Mouse (Mus musculus): ENCODE results near the gene Ltb4r2. TPM values are rescaled to one million over a fixed set of nuclear protein-coding genes. Genes with fewer than 3 reads are reported as not detected.
A peak's percentile ranks its signal among the peaks of the same experiment; 100 is the strongest.

Gene Ltb4r2
- polyA plus RNA-seq, 1 experiment: 2.0 TPM

DNA sequence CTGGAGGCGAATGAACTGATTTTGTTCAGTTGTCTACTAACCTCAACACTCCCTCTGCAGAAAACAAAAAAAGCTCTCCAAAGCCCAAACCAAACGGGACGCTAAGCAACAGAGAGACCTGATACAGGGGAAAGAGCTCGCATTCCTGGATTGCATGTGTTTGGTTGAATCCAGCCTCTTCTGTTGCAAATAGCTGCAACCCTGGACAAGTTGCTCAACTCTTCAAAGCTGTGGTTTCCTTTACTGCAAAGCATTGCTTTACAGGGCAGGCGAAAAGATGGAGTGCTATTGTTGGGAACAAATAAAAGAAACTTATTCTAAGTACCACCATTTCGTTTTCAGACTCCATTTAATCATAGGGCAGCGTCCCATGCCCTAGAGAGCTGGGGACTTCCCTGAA is 26.4 kb upstream of the Ltb4r2 start:
- Histone ChIP-seq H3K4me1 (ENCODE audit: control insufficient read depth, insufficient read depth, low read length) (no peaks in the 10 kb centered on the region), H3K4me3 (ENCODE audit: insufficient read depth, low read length) (no peak overlapping the region)
- TF ChIP-seq POLR2A (IDR thresholded peaks at IDR 0.05; ENCODE audit: low read depth, low read length): no peak
- TF ChIP-seq CTCF (IDR thresholded peaks at IDR 0.05; ENCODE audit: borderline replicate concordance, insufficient read depth, low read length): no peak

DNA sequence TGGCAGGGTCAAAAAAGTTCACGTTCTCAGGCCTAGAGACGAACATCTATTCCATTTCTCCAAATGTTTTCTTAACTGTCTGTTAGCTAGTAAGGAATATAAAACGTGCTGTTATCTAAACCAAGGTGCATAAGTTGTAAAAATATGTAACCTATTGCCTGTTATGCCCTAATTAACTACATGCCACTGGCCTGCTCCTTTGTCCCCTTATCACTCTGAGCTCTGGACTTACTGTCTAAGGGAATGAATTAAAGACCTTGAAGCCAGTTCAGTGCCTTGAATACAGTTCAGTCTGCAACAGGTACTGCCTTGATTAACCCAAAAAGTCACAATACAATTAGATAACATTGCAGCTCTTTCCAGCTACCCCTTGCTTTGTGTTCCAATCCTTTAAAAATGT is 25.9 kb upstream of the Ltb4r2 start:
- TF ChIP-seq POLR2A (IDR thresholded peaks at IDR 0.05; ENCODE audit: low read depth, low read length) (no peak), CTCF (IDR thresholded peaks at IDR 0.05; ENCODE audit: borderline replicate concordance, insufficient read depth, low read length) (no peak)
- H3K4me1 ChIP-seq (ENCODE audit: control insufficient read depth, insufficient read depth, low read length): no peaks in the 10 kb centered on the region
- H3K4me3 ChIP-seq (ENCODE audit: insufficient read depth, low read length): no peak overlapping the region

More for the DNA sequence above, 26.4 kb upstream of the Ltb4r2 start:
- no peak overlapping the region for H3K27ac ChIP-seq (ENCODE audit: insufficient read depth, low read length)

DNA sequence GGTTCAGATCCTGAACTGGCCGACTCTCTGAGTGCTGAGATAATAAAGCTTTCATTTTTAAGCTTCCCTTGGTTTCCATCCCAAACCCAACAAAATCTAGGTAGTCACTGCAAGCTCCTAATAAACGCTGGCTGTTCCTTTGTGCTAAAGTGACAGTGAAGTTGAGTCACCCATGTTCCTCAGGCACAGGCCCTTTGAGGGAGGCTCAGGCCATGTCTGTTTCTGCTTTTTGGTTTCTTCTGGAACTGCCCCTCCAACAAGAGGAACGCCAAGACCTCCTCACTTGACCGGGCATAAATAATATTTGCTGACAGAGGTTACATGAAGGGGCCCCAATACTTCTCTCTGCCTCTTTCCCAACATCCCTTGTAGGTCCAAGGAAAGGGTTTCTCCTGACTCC is 25.5 kb upstream of the Ltb4r2 start:
- no peak for TF ChIP-seq CTCF (IDR thresholded peaks at IDR 0.05; ENCODE audit: borderline replicate concordance, insufficient read depth, low read length)
- TF ChIP-seq POLR2A (IDR thresholded peaks at IDR 0.05; ENCODE audit: low read depth, low read length): no peak
- Histone ChIP-seq H3K27ac (ENCODE audit: insufficient read depth, low read length) (no peak overlapping the region), H3K4me3 (ENCODE audit: insufficient read depth, low read length) (no peak overlapping the region), H3K4me1 (ENCODE audit: control insufficient read depth, insufficient read depth, low read length) (no peaks in the 10 kb centered on the region)

More for the DNA sequence above, 25.9 kb upstream of the Ltb4r2 start:
- no peak overlapping the region for H3K27ac ChIP-seq (ENCODE audit: insufficient read depth, low read length)

DNA sequence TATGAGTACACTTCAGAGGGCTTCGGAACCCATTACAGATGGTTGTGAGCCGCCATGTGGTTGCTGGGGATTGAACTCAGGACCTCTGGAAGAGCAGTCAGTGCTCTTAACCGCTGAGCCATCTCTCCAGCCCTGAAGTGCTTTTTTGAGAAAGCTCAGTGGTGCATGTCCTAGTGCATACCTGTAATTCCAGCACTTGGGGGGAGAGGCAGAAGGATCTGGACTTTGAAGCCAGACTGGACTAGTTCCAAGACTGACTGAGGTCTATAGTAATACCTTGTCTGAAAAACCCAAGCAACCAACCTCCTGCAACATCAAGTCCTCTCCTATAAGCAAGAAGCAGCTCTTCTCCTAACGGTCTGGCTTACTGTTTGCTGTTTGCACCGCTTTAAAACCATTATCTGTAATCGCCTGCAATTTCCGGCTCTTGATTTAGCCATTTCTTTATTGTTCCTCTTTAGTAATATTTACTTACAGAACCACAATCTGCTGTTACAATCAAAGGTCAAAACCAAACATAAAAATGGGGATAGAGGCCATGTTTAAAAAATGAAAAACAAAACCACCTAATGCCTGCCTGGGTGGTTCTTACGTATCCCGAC is 24.0 kb upstream of the Ltb4r2 start:
- Histone ChIP-seq H3K4me3 (ENCODE audit: insufficient read depth, low read length) (no peak overlapping the region), H3K27ac (ENCODE audit: insufficient read depth, low read length) (no peak overlapping the region), H3K4me1 (ENCODE audit: control insufficient read depth, insufficient read depth, low read length) (no peaks in the 10 kb centered on the region)
- TF ChIP-seq POLR2A (IDR thresholded peaks at IDR 0.05; ENCODE audit: low read depth, low read length) (no peak), CTCF (IDR thresholded peaks at IDR 0.05; ENCODE audit: borderline replicate concordance, insufficient read depth, low read length) (no peak)

DNA sequence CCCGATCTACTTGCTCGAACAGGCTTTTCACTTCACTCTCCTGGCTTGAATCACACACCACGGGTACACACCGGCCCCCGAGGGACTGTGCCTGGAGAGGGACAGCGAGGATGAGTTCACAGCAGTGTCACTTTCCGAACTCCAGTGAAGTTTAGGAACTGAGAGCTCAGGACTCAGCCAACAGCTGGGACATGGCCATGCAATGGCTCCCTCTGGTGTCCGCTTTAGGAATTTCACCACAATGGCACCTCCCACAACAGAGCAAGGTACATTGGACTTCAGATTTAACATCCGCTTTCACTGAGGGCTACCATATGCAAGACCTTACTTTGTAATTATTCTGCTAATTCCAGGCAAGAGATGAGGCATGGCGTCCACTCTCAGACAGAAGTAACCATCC is 17.5 kb upstream of the Ltb4r2 start:
- Histone ChIP-seq H3K27ac (ENCODE audit: insufficient read depth, low read length) (no peak overlapping the region), H3K4me3 (ENCODE audit: insufficient read depth, low read length) (no peak overlapping the region), H3K4me1 (ENCODE audit: control insufficient read depth, insufficient read depth, low read length) (no peaks in the 10 kb centered on the region; the same call in 1 of the 2 replicates)
- peak; percentile 83; the same call in 1 of the 2 replicates for TF ChIP-seq CTCF (IDR thresholded peaks at IDR 0.05; ENCODE audit: borderline replicate concordance, insufficient read depth, low read length)
- no peak for TF ChIP-seq POLR2A (IDR thresholded peaks at IDR 0.05; ENCODE audit: low read depth, low read length)

DNA sequence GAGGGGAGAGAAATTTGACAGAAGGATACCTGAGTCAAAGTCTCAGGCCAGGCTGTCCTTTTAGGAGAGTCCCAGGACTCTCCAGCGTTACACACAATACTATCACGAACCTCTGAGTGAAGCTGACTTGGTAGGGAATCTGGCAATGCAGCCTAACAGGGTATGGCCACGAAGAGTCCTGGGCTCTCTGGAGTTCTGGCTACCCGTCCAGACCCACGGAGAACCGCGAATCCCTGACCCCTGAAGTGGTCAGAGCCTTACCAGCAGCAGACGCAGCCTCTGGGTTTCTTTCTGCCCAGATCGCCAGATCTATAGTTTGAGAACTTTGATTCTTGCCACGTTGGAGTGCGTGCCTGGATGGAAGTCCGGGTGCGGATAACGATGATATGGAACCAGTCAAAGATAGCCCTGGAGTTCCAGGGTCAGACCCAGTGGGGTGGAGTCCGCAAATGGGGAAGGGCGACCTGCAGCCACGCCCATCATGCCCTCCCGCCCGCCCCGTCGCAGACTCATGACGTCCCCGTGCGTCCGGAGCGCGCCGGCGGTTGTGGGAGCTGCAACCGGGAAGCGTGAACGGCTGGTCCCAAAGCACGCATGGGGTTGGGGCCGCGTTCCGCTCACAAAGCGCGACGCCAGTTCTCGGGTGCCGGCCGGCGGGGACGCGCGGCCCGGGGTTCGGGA is 15.9 kb upstream of the Ltb4r2 start, which contains the start of the genes Dhrs1 and Nop9:
TSS of gene Dhrs1 (minus strand) at position 511 of the 681 bp plus-strand sequence.
TSS of gene Nop9 (plus strand) at position 514 of the 681 bp plus-strand sequence.
- TF ChIP-seq POLR2A (IDR thresholded peaks at IDR 0.05; ENCODE audit: low read depth, low read length) (peak; percentile 93), CTCF (IDR thresholded peaks at IDR 0.05; ENCODE audit: borderline replicate concordance, insufficient read depth, low read length) (no peak)

DNA sequence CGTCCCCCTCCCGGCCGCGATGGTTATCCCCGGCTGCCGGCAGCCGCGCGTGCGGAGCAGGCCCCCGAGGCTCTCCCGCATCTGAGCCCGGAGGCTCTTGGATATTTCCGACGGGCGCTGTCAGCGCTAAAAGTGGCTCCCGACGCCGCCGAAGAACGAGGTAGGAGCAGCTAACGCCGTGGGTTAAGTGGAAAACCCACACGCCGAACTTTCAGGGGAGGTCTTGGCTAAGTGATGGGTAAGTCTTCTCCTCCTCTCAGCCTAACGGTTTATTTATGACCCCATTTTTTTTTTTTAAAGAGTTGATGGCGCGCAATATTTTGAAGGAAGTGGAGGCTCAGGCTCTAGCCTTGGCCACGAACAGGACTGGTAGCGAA is 15.4 kb upstream of the Ltb4r2 start:
- TF ChIP-seq CTCF (IDR thresholded peaks at IDR 0.05; ENCODE audit: borderline replicate concordance, insufficient read depth, low read length) (no peak), POLR2A (IDR thresholded peaks at IDR 0.05; ENCODE audit: low read depth, low read length) (no peak)
- Histone ChIP-seq H3K27ac (ENCODE audit: insufficient read depth, low read length) (no peak overlapping the region), H3K4me1 (ENCODE audit: control insufficient read depth, insufficient read depth, low read length) (no peaks in the 10 kb centered on the region; the same call in 1 of the 2 replicates), H3K4me3 (ENCODE audit: insufficient read depth, low read length) (peak overlapping the region; percentile 76)

More for the DNA sequence above, 15.9 kb upstream of the Ltb4r2 start, which contains the start of the genes Dhrs1 and Nop9:
- no peak within 1 kb of the TSS for H3K27ac ChIP-seq (ENCODE audit: insufficient read depth, low read length)
- H3K4me1 ChIP-seq (ENCODE audit: control insufficient read depth, insufficient read depth, low read length): no peaks in the 10 kb centered on the region; the same call in 1 of the 2 replicates
- H3K4me3 ChIP-seq (ENCODE audit: insufficient read depth, low read length): peak within 1 kb of the TSS; percentile 76

DNA sequence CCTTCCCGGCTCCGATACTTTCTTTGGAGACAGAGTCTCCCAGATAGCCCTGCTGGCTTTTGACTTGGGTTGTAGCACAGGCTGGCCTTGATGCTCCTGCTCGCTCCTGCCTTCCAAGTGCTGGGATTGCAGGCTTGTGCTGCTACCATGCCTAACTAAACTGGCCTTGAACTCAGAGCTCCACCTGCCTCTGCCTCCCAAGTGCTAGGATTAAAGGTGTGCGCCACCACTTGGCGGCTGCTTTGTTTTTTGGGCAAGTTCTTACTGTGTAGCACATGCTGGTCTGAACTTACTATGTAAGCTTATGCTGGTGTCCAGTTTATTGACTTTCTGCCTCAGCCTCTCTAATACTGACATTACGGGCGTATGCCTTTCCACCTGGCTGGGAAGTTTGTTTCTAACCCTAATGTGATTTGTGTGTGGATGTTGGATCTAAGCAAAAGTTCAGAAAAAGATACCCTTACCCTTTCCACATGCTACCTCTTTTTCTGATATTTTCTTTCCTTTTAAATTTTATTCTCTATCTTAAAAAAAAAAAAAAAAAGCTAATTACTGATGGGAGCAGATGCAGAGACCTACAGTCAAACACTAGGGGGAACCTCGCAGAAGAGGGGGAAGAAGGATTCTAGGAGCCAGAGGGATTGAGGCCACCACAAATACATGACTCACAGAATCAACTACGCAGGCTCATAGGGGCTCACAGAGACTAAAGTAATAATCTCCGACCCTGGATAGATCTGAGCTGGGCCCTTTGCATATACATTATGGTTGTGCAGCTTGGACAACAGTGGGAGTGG is 14.0 kb upstream of the Ltb4r2 start:
- TF ChIP-seq POLR2A (IDR thresholded peaks at IDR 0.05; ENCODE audit: low read depth, low read length) (no peak), CTCF (IDR thresholded peaks at IDR 0.05; ENCODE audit: borderline replicate concordance, insufficient read depth, low read length) (no peak)
- no peaks in the 10 kb centered on the region; the same call in 1 of the 2 replicates for H3K4me1 ChIP-seq (ENCODE audit: control insufficient read depth, insufficient read depth, low read length)
- H3K4me3 ChIP-seq (ENCODE audit: insufficient read depth, low read length): peak overlapping the region; percentile 76
- H3K27ac ChIP-seq (ENCODE audit: insufficient read depth, low read length): no peak overlapping the region

DNA sequence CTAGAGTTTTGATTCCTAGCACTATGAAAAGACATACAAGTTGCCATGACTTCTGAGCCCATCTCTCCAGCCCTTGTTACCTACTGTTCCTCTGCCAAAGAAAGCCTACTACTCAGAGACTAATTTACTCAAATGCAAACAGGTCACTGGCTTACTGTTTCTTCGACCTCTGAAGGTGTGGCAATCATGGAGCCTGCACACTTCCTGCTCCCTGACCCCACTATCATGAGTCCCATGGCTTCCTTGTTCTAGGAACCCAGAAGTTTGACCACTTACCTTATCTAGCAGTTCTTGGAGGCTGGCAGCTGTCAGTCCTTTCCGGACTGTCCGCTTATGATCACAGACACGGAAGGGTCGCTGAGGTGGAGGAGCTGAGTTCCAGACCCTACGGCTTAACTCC is 3.7 kb upstream of the Ltb4r2 start:
- Histone ChIP-seq H3K4me3 (ENCODE audit: insufficient read depth, low read length) (no peak overlapping the region), H3K4me1 (ENCODE audit: control insufficient read depth, insufficient read depth, low read length) (no peaks in the 10 kb centered on the region), H3K27ac (ENCODE audit: insufficient read depth, low read length) (no peak overlapping the region)
- TF ChIP-seq CTCF (IDR thresholded peaks at IDR 0.05; ENCODE audit: borderline replicate concordance, insufficient read depth, low read length) (no peak), POLR2A (IDR thresholded peaks at IDR 0.05; ENCODE audit: low read depth, low read length) (no peak)

Data from embryonic fibroblast, embryonic 13.5 days (primary cell).